Mouse (Mus musculus) midbrain, embryonic 14.5 days (tissue): ENCODE results near the gene Irs3. TPM values are rescaled to one million over a fixed set of nuclear protein-coding genes. Genes with fewer than 3 reads are reported as not detected.
A peak's percentile ranks its signal among the peaks of the same experiment; 100 is the strongest.
"Not testable (repeated sequence)": the region's sequence is repeated elsewhere in the genome, so short reads cannot be mapped to it uniquely, and the experiment has no call there.

Experiments used
- ATAC-seq: fragments of 200-750 bp; cut with Nextera tagmentation; 2 replicates; pipeline ENCODE4 v1.8.0; 2017; ENCODE audit warnings: moderate number of reproducible peaks, moderate library complexity; ENCODE audit not compliant: low FRiP score, low TSS enrichment
- DNase-seq: peaks from one replicate; pipeline ENCODE4 v3.0.0-alpha.2; 2015
- H3K27ac ChIP-seq: fragments of 300-500 bp; sonication (generic); replicated peaks from 2 replicates; pipeline ENCODE4 v1.5.1; 2014; ENCODE audit warnings: mild to moderate bottlenecking, low read depth, low read length, moderate library complexity
- H3K27me3 ChIP-seq: fragments of 300-500 bp; sonication (generic); 2 replicates; pipeline ENCODE4 v1.6.1; 2014; ENCODE audit warnings: low read length, control low read depth, mixed read lengths; ENCODE audit not compliant: control insufficient read depth, insufficient read depth
- H3K36me3 ChIP-seq: fragments of 300-500 bp; sonication (generic); 2 replicates; pipeline ENCODE4 v1.6.1; 2014; ENCODE audit warnings: low read length, control low read depth; ENCODE audit not compliant: control insufficient read depth, insufficient read depth
- H3K4me1 ChIP-seq: fragments of 300-500 bp; sonication (generic); 2 replicates; pipeline ENCODE4 v1.6.1; 2014; ENCODE audit warnings: mild to moderate bottlenecking, antibody characterized with exemption, low read length, control low read depth; ENCODE audit not compliant: control insufficient read depth, insufficient read depth
- H3K4me2 ChIP-seq: fragments of 300-500 bp; sonication (generic); 2 replicates; pipeline ENCODE4 v1.6.1; 2014; ENCODE audit warnings: mild to moderate bottlenecking, low read length, moderate library complexity
- H3K4me3 ChIP-seq: fragments of 300-500 bp; sonication (generic); replicated peaks from 2 replicates; pipeline ENCODE4 v1.5.1; 2014; ENCODE audit warnings: low read depth, low read length
- H3K9ac ChIP-seq: fragments of 300-500 bp; sonication (generic); replicated peaks from 2 replicates; pipeline ENCODE4 v1.6.1; 2014; ENCODE audit warnings: mild to moderate bottlenecking, low read length, moderate library complexity
- H3K9me3 ChIP-seq: fragments of 300-500 bp; sonication (generic); 2 replicates; pipeline ENCODE4 v1.6.1; 2016; ENCODE audit warnings: low read length, control low read depth, mixed read lengths; ENCODE audit not compliant: control insufficient read depth
- WGBS: fragments of 180-500 bp; shearing (Covaris S2); extraction: QIAGEN DNeasy Blood & Tissue Kit; methylation state at CpG from one replicate; pipeline ENCODE4 v1.1.7; 2014; 5-methylcytosine and 5-hydroxymethylcytosine counted together
- polyA plus RNA-seq: library from polyadenylated mRNA; unstranded; fragments of >200 nt; fragmentation: Nextera tagmentation; extraction: Ambion mirVana; gene quantifications from 2 replicates; pipeline ENCODE4 v1.2.1, GENCODE M21; 2014

Irs3 gene
- polyA plus RNA-seq, 1 experiment from 2014 or later, result not detected

DNA sequence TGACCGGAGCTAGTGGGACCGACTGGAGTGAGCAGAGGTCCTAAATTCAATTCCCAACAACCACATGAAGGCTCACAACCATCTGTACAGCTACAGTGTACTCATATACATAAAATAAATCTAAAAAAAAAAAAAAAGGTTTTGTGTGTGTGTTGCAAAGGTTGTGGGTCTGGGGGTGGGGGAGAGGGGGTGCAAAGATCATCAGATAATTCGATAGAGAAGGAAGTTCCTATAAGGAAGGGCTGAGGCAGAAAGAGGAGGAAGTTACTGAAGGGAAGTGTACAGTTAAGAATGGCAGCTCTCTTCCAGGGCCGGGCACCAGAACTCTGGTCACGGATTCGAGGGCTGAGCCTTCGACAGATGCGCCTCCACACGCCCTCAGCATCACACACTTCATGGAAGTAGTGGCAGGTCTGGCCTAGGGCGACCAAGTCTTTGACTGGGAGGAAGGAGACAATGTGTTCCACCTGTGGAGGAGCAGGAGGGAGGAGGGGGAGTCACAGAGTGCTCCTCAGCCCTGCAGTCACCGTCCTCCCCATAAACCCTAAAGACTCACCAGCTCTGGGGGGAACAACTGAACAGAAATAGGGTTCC lies 21.5 kb downstream of the Irs3 start:
- Histone ChIP-seq H3K4me1 (0 out of 2 replicates have a peak, but pooled peaks cover 6% of the 10 kb centered on the region), H3K9me3 (no peaks in the 10 kb centered on the region), H3K27me3 (no peaks in the 10 kb centered on the region), H3K4me3 (no peak overlapping the region), H3K36me3 (no peaks in the 10 kb centered on the region), H3K9ac (no peak overlapping the region), H3K27ac (no peak overlapping the region), H3K4me2 (no peak overlapping the region)
- ATAC-seq, result no peak
- 85% methylated on average over 11 of the region's 11 CpGs for WGBS
- no peak for DNase-seq

DNA sequence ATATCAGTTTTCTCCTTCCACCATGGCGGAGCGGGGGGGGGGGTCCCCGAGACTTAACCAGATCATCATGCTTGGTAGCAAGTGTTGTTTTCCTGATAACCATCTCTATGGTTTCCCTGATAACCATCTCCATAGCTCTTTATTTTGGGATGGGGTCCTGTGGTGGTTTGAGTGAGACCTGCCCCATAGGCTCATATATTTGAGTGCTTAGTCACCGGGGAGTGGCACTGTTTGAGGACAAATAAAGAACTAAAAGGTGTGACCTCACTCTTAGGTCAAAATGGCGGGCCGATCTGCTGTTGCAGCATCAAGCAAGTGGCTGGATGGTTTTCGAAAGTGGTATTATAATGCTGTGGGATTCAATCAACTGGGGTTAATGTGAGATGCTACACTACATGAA lies 30.2 kb downstream of the Irs3 start:
- H3K27ac ChIP-seq, result no peak overlapping the region
- no peak overlapping the region for H3K4me2 ChIP-seq
- no peaks in the 10 kb centered on the region for H3K27me3 ChIP-seq
- DNase-seq, result no peak
- H3K9me3 ChIP-seq, result no peaks in the 10 kb centered on the region
- WGBS, result 89% methylated on average over 7 of the region's 7 CpGs
- H3K4me1 ChIP-seq, result peaks cover 12% of the 10 kb centered on the region; the same call in 1 of the 2 replicates
- no peak overlapping the region for H3K4me3 ChIP-seq
- H3K9ac ChIP-seq, result no peak overlapping the region
- H3K36me3 ChIP-seq, result no peaks in the 10 kb centered on the region
- ATAC-seq, result no peak

DNA sequence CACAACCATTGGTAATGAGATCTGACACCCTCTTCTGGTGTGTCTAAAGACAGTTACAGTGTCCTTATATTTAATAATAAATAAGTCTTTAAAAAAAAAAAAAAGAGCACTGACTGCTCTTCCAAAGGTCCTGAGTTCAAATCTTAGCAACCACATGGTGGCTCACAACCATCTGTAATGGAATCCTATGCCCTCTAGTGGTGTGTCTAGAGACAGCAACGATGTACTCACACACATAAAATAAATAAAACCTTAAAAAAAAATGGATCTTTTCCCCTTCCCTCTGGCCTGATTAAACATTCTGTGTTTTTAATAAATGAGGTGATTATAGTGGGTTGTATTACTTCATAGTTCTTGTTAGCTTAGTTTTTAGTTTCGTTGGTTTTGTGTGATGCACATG lies 30.6 kb downstream of the Irs3 start:
- not testable (repeated sequence) for H3K4me2 ChIP-seq, H3K36me3 ChIP-seq, ATAC-seq, DNase-seq, H3K9ac ChIP-seq, H3K27ac ChIP-seq, H3K27me3 ChIP-seq, H3K4me3 ChIP-seq, H3K9me3 ChIP-seq
- 95% methylated on average over 2 of the region's 2 CpGs for WGBS
- H3K4me1 ChIP-seq, result peaks cover 12% of the 10 kb centered on the region; the same call in 1 of the 2 replicates

DNA sequence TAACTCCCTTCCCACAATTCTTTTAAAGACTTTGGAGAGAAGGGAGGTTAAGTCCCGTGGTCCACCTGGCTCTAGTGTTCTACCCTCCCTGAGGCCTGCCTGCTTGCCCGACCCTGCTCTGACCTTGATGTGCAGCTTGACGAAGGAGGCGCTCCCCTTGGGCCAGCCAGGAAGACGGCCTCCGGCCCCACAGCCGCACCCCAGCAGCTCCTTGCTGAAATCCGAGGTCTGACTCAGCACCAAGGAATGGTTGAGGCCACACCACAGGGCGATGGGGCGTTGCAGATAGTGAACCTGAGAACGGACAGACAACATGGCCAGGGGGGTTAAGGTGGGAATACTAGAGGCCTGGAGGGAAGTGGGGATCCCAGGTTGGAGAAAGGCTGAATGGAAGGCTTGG lies 32.0 kb downstream of the Irs3 start, which contains the start of gene Pcolce:
Gene Pcolce (minus strand): TSS at position 235 of the 400 bp plus-strand sequence.
- no peak for ATAC-seq
- no peak within 1 kb of the TSS for H3K27ac ChIP-seq

DNA sequence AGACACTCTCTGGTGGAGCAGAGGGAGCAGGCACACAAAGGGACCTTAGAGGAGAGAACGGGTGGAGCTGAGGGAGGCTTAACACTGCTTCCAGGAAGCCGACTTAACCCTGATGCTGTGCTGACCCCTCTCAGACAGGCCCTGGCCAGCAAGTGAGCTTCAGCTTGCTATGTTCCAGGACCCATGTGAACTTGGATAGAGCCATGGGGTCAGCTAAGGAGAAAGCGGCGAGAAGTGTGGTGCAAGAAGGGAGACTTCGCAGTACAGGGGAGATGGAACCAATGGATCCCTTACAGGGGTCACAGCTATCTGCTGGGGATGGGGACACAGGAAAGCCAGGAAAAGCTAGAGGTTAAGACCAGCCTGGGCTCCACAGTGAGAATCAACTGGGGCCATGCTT lies 32.4 kb downstream of the Irs3 start:
- H3K4me3 ChIP-seq, result no peak overlapping the region
- no peak overlapping the region for H3K9ac ChIP-seq
- H3K36me3 ChIP-seq, result no peaks in the 10 kb centered on the region
- DNase-seq (no peak), ATAC-seq (no peak)
- H3K4me2 ChIP-seq, result no peak overlapping the region
- no peaks in the 10 kb centered on the region for H3K9me3 ChIP-seq
- peaks cover 7% of the 10 kb centered on the region; the same call in 1 of the 2 replicates for H3K27me3 ChIP-seq
- H3K4me1 ChIP-seq, result peaks cover 16% of the 10 kb centered on the region; the same call in 1 of the 2 replicates
- 66% methylated on average over 5 of the region's 5 CpGs for WGBS
- H3K27ac ChIP-seq, result no peak overlapping the region

More for the DNA sequence above, 32.0 kb downstream of the Irs3 start, which contains the start of gene Pcolce:
- 67% methylated on average over 11 of the region's 11 CpGs for WGBS
- H3K9ac ChIP-seq, result no peak within 1 kb of the TSS
- no peak within 1 kb of the TSS for H3K4me3 ChIP-seq
- no peaks in the 10 kb centered on the region for H3K9me3 ChIP-seq
- no peak within 1 kb of the TSS for H3K4me2 ChIP-seq
- H3K27me3 ChIP-seq, result peaks cover 6% of the 10 kb centered on the region; the same call in 1 of the 2 replicates
- no peaks in the 10 kb centered on the region for H3K36me3 ChIP-seq
- peaks cover 12% of the 10 kb centered on the region; the same call in 1 of the 2 replicates for H3K4me1 ChIP-seq
- DNase-seq, result no peak

DNA sequence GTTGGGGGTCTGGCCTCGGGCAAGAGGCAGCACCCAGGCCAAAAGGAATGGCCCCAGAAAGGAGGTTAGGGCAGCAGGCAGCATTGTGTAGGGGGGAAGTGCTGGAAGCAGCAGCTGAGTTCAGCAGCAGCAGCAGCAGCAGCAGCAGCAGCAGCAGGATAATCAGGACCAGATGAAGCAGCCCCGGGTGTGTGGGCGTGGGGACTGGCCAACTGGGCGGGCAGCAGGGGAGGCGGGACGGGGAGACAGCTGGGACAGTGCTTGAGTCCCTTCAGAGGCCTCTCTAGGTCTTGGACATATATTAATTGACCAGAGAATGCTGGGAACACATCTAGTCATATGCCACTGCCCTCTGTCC lies 34.3 kb downstream of the Irs3 start:
- H3K27me3 ChIP-seq, result peaks cover 13% of the 10 kb centered on the region; the same call in 1 of the 2 replicates
- H3K9ac ChIP-seq, result no peak overlapping the region
- no peak overlapping the region for H3K4me2 ChIP-seq
- H3K4me1 ChIP-seq, result peaks cover 19% of the 10 kb centered on the region; the same call in 1 of the 2 replicates
- H3K36me3 ChIP-seq, result no peaks in the 10 kb centered on the region
- H3K27ac ChIP-seq, result no peak overlapping the region; the same call in 1 of the 2 replicates
- H3K9me3 ChIP-seq, result no peaks in the 10 kb centered on the region
- DNase-seq, result no peak
- no peak overlapping the region for H3K4me3 ChIP-seq
- WGBS, result 23% methylated on average over 6 of the region's 6 CpGs
- ATAC-seq, result no peak

DNA sequence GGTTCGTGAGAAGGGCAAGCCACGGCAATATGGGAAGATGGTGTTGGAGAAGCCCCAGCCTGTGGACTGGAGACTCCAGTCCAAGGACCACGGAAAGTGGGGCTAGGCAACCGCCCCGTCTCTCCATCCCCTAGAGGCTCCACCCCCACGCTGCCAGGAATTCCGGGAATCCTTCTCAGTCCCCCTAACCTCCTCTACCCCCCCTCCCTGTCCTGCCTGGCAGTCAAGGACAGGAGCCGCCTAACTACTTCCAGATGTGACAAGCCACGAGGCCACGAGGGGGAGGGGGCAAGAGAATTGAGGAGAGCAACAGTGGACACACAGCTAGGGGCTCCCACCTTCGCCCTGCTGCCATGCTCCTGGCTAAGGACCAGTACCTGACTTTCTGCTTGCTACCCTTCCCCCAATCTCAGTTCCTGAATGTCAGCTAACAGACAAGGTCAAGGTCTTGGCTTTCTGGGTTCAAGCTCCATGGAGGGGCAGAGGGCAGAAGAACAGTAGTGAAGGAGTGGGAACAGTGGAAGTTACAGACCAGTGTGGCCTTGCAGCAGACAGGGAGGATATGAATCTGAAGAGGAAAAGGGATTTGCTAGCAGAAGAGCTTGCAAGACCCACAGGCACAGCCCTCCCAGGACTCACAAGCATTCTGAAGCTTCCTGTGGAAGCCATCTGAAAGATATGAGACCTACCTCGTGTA lies 34.8 kb downstream of the Irs3 start:
- Histone ChIP-seq H3K4me1 (peaks cover 19% of the 10 kb centered on the region; the same call in 1 of the 2 replicates), H3K9ac (no peak overlapping the region), H3K4me2 (no peak overlapping the region), H3K27me3 (peaks cover 13% of the 10 kb centered on the region; the same call in 1 of the 2 replicates), H3K36me3 (no peaks in the 10 kb centered on the region), H3K9me3 (no peaks in the 10 kb centered on the region), H3K4me3 (no peak overlapping the region), H3K27ac (no peak overlapping the region; the same call in 1 of the 2 replicates)
- WGBS, result 19% methylated on average over 12 of the region's 12 CpGs
- DNase-seq (peak; percentile 12), ATAC-seq (no peak)

DNA sequence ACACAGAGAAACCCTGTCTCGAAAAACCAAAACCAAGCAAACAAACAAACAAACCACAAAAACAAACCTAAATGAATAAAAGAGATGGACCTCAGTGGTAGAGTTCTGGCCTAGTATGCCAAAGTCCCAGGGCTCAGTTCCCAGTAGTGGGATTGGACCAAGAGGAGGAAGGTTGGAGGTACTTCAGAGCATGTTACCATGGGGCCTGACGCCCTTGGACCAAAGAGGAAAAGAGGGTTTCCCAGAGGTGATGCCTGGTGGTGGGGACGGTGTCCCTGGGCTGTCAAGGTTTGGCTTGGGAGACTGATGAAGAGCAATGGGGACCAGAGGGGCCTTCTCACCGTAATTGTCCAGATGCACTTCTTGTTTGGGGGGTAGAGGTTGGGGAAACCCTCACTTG lies 35.5 kb downstream of the Irs3 start:
- no peaks in the 10 kb centered on the region for H3K36me3 ChIP-seq
- peaks cover 13% of the 10 kb centered on the region; the same call in 1 of the 2 replicates for H3K27me3 ChIP-seq
- H3K4me3 ChIP-seq, result no peak overlapping the region
- H3K4me2 ChIP-seq, result no peak overlapping the region
- peaks cover 19% of the 10 kb centered on the region; the same call in 1 of the 2 replicates for H3K4me1 ChIP-seq
- H3K27ac ChIP-seq, result no peak overlapping the region
- DNase-seq, result no peak
- no peak overlapping the region for H3K9ac ChIP-seq
- no peaks in the 10 kb centered on the region for H3K9me3 ChIP-seq
- ATAC-seq, result no peak
- WGBS, result 76% methylated on average over 4 of the region's 4 CpGs
